Mouse (Mus musculus): ENCODE data around the gene Adam12. TPM values are rescaled to one million over a fixed set of nuclear protein-coding genes. Genes with fewer than 3 reads are reported as not detected.

Adam12 gene
- polyA plus RNA-seq, 1 experiment, result 1.5 TPM

DNA sequence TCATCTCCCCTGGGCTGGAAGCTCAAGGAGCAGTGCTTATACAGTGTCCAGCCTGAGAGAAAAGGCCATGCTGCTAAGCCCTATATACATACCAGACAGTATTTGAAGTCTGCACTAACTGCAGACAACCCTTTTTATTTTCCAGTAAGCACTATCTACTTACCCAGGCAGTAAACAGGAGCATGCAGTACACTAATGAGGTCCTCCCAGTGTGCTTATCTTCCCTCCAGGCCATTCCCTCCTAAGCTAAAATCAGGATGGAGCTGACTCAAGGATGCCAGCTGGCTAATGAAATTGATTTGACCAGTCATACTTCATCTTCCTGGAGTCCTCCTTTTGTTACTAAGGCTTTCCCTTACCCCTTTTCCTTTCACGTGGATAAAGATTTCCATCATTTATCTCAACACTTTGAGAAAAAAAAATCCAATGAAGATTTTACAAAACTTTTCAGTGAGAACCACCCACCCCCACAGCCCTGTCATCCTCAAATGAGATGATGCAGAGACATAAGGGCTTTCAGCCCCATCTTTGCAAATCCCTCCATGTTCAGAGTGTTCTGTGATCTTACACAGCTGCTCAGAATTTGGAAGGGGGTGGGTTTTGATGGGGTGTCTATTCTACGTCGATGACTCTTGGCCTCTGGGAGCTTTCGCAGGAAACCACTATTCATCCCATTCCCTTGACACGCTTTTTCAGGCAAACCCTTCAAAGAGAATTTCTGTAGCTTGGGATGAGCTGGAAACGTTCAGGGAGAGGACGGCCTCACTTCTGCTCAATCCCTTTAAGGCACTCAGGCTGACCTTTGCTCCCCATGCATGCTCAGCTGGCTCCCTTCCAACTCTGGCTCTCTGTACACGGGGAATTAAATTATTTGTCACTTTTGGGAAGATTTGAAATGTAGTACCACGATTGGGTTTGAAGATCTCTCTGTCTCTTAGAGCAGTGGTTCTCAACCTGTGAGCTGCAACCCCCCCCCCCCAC, 277.5 kb downstream of the Adam12 start:
- no peak overlapping the region for H3K9ac ChIP-seq (ENCODE audit: low read depth, poor library complexity, severe bottlenecking)
- H3K36me3 ChIP-seq (ENCODE audit: control insufficient read depth, insufficient read depth, low read length, poor library complexity, severe bottlenecking), result no peaks in the 10 kb centered on the region
- H3K9me3 ChIP-seq (replicated peaks; ENCODE audit: control insufficient read depth, insufficient read depth, low read length, poor library complexity, severe bottlenecking), result no peaks in the 10 kb centered on the region
- TF ChIP-seq POLR2A (IDR thresholded peaks at IDR 0.05; ENCODE audit: insufficient read depth, low read length), result no peak
- TF ChIP-seq CTCF (IDR thresholded peaks at IDR 0.05; ENCODE audit: low read depth, low read length), result no peak
- TF ChIP-seq EP300 (IDR thresholded peaks at IDR 0.05; ENCODE audit: insufficient read depth, low read depth, low read length), result no peak
- no peaks in the 10 kb centered on the region for H3K4me1 ChIP-seq (ENCODE audit: control insufficient read depth, insufficient read depth, low read length)
- H3K4me3 ChIP-seq (ENCODE audit: low read depth, low read length), result no peak overlapping the region
- H3K27ac ChIP-seq (ENCODE audit: insufficient read depth, low read length), result no peak overlapping the region
- no peaks in the 10 kb centered on the region for H3K27me3 ChIP-seq (ENCODE audit: control insufficient read depth, insufficient read depth, low read length, poor library complexity, severe bottlenecking)

DNA sequence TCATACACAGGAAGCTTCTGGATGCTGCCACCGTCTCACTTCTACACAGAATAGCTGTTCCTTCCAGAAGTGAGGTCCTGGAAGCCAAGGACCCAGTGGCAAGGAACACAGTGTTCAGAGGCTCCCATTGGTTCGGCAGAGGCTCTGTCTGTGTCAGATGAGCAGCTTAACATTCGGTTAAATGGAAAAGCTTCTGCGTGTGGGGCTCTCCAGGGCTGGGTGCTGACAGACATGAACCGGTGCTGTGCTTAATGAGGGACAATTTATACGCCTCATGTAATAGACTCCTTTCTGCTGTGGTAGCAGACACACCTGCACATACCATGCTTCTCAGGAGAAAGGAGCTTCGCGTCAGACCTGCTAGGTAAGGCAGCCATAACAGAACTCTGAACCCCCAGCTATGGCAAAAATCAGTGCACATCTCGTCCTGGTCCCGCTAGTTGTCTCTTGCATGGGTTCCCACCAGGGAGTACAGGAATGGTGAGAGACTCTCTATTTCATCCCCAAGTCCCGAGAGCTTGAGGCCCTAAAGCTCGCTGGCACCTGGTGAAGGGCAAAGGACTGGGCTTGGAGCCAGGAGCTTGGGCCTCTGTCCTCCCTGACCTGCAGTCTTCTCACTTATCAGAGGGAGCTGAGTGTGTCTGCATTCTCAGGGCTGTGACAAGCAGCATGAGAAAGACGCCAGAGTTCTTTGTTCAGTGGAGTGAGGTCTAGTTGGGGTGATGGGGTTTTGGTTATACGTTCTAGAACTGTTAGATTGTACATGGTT, 280.0 kb downstream of the Adam12 start:
- Histone ChIP-seq H3K27me3 (ENCODE audit: control insufficient read depth, insufficient read depth, low read length, poor library complexity, severe bottlenecking) (no peaks in the 10 kb centered on the region), H3K27ac (ENCODE audit: insufficient read depth, low read length) (no peak overlapping the region), H3K36me3 (ENCODE audit: control insufficient read depth, insufficient read depth, low read length, poor library complexity, severe bottlenecking) (no peaks in the 10 kb centered on the region), H3K4me1 (ENCODE audit: control insufficient read depth, insufficient read depth, low read length) (peaks cover 2% of the 10 kb centered on the region), H3K9ac (ENCODE audit: low read depth, poor library complexity, severe bottlenecking) (no peak overlapping the region), H3K4me3 (ENCODE audit: low read depth, low read length) (no peak overlapping the region), H3K9me3 (replicated peaks; ENCODE audit: control insufficient read depth, insufficient read depth, low read length, poor library complexity, severe bottlenecking) (no peaks in the 10 kb centered on the region)
- TF ChIP-seq POLR2A (IDR thresholded peaks at IDR 0.05; ENCODE audit: insufficient read depth, low read length) (no peak), EP300 (IDR thresholded peaks at IDR 0.05; ENCODE audit: insufficient read depth, low read depth, low read length) (no peak), CTCF (IDR thresholded peaks at IDR 0.05; ENCODE audit: low read depth, low read length) (no peak)

DNA sequence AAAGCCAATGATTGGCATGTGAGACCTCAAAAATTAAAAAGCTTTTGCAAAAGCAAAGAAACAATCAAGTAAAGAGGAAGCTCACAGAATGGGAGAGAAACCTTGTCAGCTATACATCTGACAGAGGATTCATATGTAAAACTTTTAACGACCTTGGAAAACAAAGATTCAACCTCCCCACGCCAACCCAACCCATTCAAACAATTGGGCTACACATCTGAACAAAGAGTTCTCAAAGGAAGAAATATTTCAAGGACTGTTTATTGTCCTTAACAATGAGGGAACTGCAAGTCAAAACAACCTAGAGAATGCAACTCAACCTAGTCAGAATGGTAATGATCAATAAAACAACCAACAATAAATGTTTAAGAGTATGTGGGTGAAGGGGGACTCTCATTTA, 284.6 kb downstream of the Adam12 start:
- H3K36me3 ChIP-seq (ENCODE audit: control insufficient read depth, insufficient read depth, low read length, poor library complexity, severe bottlenecking), result no peaks in the 10 kb centered on the region
- H3K4me1 ChIP-seq (ENCODE audit: control insufficient read depth, insufficient read depth, low read length), result peaks cover 5% of the 10 kb centered on the region
- no peaks in the 10 kb centered on the region for H3K9me3 ChIP-seq (replicated peaks; ENCODE audit: control insufficient read depth, insufficient read depth, low read length, poor library complexity, severe bottlenecking)
- no peak for TF ChIP-seq EP300 (IDR thresholded peaks at IDR 0.05; ENCODE audit: insufficient read depth, low read depth, low read length)
- TF ChIP-seq CTCF (IDR thresholded peaks at IDR 0.05; ENCODE audit: low read depth, low read length), result no peak
- no peak for TF ChIP-seq POLR2A (IDR thresholded peaks at IDR 0.05; ENCODE audit: insufficient read depth, low read length)
- H3K27me3 ChIP-seq (ENCODE audit: control insufficient read depth, insufficient read depth, low read length, poor library complexity, severe bottlenecking), result no peaks in the 10 kb centered on the region
- H3K27ac ChIP-seq (ENCODE audit: insufficient read depth, low read length), result no peak overlapping the region; the same call in 1 of the 2 replicates
- no peak overlapping the region for H3K4me3 ChIP-seq (ENCODE audit: low read depth, low read length)
- H3K9ac ChIP-seq (ENCODE audit: low read depth, poor library complexity, severe bottlenecking), result no peak overlapping the region

DNA sequence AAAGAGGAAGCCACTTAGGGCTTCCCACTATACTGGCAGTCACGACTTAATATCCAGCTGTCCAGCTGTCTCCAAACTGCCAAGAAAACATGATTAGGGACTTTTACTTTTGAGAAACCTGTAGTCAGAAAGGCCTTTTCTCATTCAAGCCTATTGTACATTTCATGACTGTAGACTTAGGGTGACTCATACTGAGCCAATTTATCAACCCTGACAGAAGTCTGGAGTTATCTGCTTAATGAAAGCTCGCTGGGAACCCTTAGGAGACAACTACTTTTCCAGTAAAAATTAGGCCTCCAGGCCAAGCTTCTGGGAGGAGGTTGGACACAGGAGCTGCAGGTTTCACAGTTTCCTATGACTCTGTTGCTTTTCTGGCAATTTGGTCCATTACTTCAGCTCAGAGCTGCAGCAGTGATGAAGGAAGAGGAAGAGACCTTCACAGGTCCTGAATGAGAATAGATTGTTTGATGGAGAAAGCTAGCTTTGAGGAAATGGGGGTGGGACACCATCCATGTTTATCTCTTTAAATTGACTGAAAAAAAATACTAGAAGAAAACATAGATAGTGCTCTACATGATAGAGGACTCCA, 285.1 kb downstream of the Adam12 start:
- Histone ChIP-seq H3K4me3 (ENCODE audit: low read depth, low read length) (no peak overlapping the region), H3K4me1 (ENCODE audit: control insufficient read depth, insufficient read depth, low read length) (peaks cover 5% of the 10 kb centered on the region), H3K9ac (ENCODE audit: low read depth, poor library complexity, severe bottlenecking) (no peak overlapping the region), H3K27ac (ENCODE audit: insufficient read depth, low read length) (no peak overlapping the region), H3K36me3 (ENCODE audit: control insufficient read depth, insufficient read depth, low read length, poor library complexity, severe bottlenecking) (no peaks in the 10 kb centered on the region), H3K27me3 (ENCODE audit: control insufficient read depth, insufficient read depth, low read length, poor library complexity, severe bottlenecking) (no peaks in the 10 kb centered on the region), H3K9me3 (replicated peaks; ENCODE audit: control insufficient read depth, insufficient read depth, low read length, poor library complexity, severe bottlenecking) (no peaks in the 10 kb centered on the region)
- TF ChIP-seq CTCF (IDR thresholded peaks at IDR 0.05; ENCODE audit: low read depth, low read length) (no peak), POLR2A (IDR thresholded peaks at IDR 0.05; ENCODE audit: insufficient read depth, low read length) (no peak), EP300 (IDR thresholded peaks at IDR 0.05; ENCODE audit: insufficient read depth, low read depth, low read length) (no peak)

DNA sequence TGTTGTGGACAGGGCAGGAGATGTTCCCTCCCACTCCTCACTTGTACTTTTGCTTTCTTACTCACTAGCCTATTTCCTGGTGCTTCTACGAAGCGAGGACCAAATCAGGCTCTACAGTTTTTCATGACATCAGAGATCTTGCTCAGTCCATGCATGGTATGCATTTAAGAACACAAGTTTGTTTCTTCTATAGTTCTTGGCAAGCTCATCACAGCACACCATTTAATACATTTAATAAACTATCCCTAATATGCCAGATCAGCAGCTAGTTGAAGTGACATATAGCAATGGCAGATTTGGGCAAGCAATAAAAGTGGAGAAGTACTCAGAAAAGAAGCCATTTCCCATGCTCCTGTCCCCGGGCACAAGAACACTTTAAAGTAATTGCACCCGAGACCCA, 285.8 kb downstream of the Adam12 start:
- Histone ChIP-seq H3K9me3 (replicated peaks; ENCODE audit: control insufficient read depth, insufficient read depth, low read length, poor library complexity, severe bottlenecking) (no peaks in the 10 kb centered on the region), H3K4me3 (ENCODE audit: low read depth, low read length) (no peak overlapping the region), H3K9ac (ENCODE audit: low read depth, poor library complexity, severe bottlenecking) (no peak overlapping the region), H3K27me3 (ENCODE audit: control insufficient read depth, insufficient read depth, low read length, poor library complexity, severe bottlenecking) (no peaks in the 10 kb centered on the region), H3K4me1 (ENCODE audit: control insufficient read depth, insufficient read depth, low read length) (peaks cover 5% of the 10 kb centered on the region), H3K27ac (ENCODE audit: insufficient read depth, low read length) (no peak overlapping the region), H3K36me3 (ENCODE audit: control insufficient read depth, insufficient read depth, low read length, poor library complexity, severe bottlenecking) (no peaks in the 10 kb centered on the region)
- TF ChIP-seq POLR2A (IDR thresholded peaks at IDR 0.05; ENCODE audit: insufficient read depth, low read length), result no peak
- TF ChIP-seq EP300 (IDR thresholded peaks at IDR 0.05; ENCODE audit: insufficient read depth, low read depth, low read length), result no peak
- TF ChIP-seq CTCF (IDR thresholded peaks at IDR 0.05; ENCODE audit: low read depth, low read length), result no peak

All from ES-Bruce4 (cell line).